Mouse (Mus musculus) ES-E14 (cell line): ENCODE measurements around the gene Krt33b.

Experiments
- CHD2 ChIP-seq: IDR thresholded peaks from 2 replicates; pipeline ENCODE4 v1.6.1; 2014; ENCODE audit warnings: mild to moderate bottlenecking, low read depth, low read length, inconsistent platforms
- HCFC1 ChIP-seq: IDR thresholded peaks from 2 replicates; pipeline ENCODE4 v1.6.1; 2012; ENCODE audit warnings: low read length, inconsistent platforms, borderline replicate concordance; ENCODE audit not compliant: insufficient read depth
- ZC3H11A ChIP-seq: IDR thresholded peaks from 2 replicates; pipeline ENCODE4 v1.6.1; 2012; ENCODE audit warnings: low read depth, mild to moderate bottlenecking, inconsistent platforms, low read length, borderline replicate concordance

- TF ChIP-seq ZC3H11A, result no peak
- TF ChIP-seq CHD2, result no peak
- TF ChIP-seq HCFC1, result no peak
Measured at GRCm38 (mm10) chr11:100008336-100008735, 21.3 kb downstream of the Krt33b start.
